Mouse (Mus musculus): ENCODE data around the gene Exosc5. TPM values are rescaled to one million over a fixed set of nuclear protein-coding genes. Genes with fewer than 3 reads are reported as not detected.

Exosc5 gene
- total and polyA plus RNA-seq, 3 experiments, result 51.4 to 367 (median 71.6) TPM

DNA sequence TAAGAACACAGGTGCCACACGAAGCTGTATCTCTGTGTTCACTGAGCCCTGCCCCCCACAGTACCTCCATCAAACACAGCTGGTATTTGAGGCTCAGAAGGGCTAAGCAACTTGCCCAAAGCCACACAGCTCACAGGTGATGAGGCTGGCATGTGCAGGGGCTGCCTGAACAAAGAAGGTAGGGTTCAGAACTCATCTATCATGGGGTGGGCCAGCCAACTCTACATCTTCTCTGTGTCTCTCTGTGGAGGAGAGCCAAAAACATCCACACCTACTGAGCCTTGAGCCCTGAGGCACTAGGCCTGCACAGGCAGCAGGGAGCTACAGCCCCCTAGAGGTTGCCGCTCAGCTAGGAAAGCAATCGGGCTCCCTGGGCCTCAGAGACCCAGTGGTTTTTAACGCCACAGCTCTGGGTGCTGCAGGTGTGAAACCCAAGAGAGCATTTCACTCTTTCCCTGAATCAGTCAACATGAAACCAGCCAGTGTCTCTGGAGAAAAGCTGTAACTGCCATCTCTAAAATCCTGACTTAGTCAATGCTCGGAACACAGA is 11.3 kb upstream of the Exosc5 start:
- TF ChIP-seq GATA2 (IDR thresholded peaks at IDR 0.05; ENCODE audit: borderline replicate concordance, low read depth, low read length) (no peak), POLR2AphosphoS5 (IDR thresholded peaks at IDR 0.05; ENCODE audit: insufficient replicate concordance, low read depth, low read length) (no peak), TAL1 (conservative IDR thresholded peaks at IDR 0.05; ENCODE audit: low read depth, low read length) (no peak), GATA1 (IDR thresholded peaks at IDR 0.05; ENCODE audit: borderline replicate concordance, low read length) (no peak), CTCF (IDR thresholded peaks at IDR 0.05; ENCODE audit: low read depth, low read length) (no peak)
- Histone ChIP-seq H3K36me3 (replicated peaks) (peaks cover 34% of the 10 kb centered on the region), H3K4me1 (ENCODE audit: insufficient read depth, low read depth, low read length) (peaks cover 20% of the 10 kb centered on the region), H3K27me3 (ENCODE audit: insufficient read depth, low read length) (no peaks in the 10 kb centered on the region), H3K9me3 (replicated peaks) (peaks cover 5% of the 10 kb centered on the region), H3K4me3 (ENCODE audit: low read depth, low read length) (no peak overlapping the region)
- ATAC-seq (ENCODE audit: extremely low read depth, insufficient number of reproducible peaks, low FRiP score, poor library complexity, severe bottlenecking) (no peak), DNase-seq (ENCODE audit: low spot score) (no peak)

DNA sequence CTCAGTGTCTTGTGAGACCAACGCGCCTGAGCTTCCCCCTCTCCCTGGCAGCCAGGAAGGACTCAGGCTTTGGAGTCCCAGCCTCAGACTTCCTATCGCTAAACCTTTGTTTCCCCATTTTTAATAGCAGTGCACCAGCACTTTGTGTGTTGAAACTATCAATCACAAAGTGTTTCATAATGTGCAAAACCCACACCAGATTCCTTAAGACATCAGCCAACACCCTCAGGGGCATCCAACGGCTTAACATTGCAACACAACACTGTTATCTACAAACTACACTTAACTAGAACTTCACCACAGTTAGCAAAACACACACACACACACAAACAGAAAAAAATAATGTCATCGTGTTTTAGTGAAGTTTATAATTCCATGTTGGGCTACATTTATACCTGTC is 9.1 kb upstream of the Exosc5 start:
- Histone ChIP-seq H3K36me3 (replicated peaks) (peaks cover 37% of the 10 kb centered on the region), H3K4me3 (ENCODE audit: low read depth, low read length) (no peak overlapping the region), H3K9me3 (replicated peaks) (no peaks in the 10 kb centered on the region), H3K27me3 (ENCODE audit: insufficient read depth, low read length) (no peaks in the 10 kb centered on the region), H3K4me1 (ENCODE audit: insufficient read depth, low read depth, low read length) (peaks cover 8% of the 10 kb centered on the region)
- ATAC-seq (ENCODE audit: extremely low read depth, insufficient number of reproducible peaks, low FRiP score, poor library complexity, severe bottlenecking), result no peak
- no peak for TF ChIP-seq GATA2 (IDR thresholded peaks at IDR 0.05; ENCODE audit: borderline replicate concordance, low read depth, low read length)
- no peak for TF ChIP-seq GATA1 (IDR thresholded peaks at IDR 0.05; ENCODE audit: borderline replicate concordance, low read length)
- no peak for TF ChIP-seq CTCF (IDR thresholded peaks at IDR 0.05; ENCODE audit: low read depth, low read length)
- no peak for TF ChIP-seq TAL1 (conservative IDR thresholded peaks at IDR 0.05; ENCODE audit: low read depth, low read length)
- TF ChIP-seq POLR2AphosphoS5 (IDR thresholded peaks at IDR 0.05; ENCODE audit: insufficient replicate concordance, low read depth, low read length), result no peak
- DNase-seq (ENCODE audit: low spot score), result no peak

DNA sequence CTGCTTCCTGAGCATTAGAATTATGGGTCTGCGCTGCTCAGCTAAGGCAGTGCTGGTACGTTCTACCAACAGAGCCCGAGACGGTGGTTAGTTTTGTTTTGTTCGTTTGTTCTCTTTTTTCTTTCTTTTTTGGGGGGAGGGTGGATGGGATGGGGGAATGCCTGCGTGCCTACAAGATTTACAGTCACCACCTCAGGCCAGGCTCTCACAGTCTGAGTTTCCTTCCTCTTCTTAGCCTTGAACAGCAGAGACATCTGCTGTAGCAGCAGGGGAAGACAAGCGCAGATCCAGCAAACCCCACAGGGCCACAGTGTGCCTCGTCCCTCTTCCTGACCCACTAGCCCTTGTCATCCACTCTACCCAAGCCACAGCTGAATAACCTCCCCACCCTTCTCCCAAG is 7.7 kb upstream of the Exosc5 start:
- peaks cover 16% of the 10 kb centered on the region for H3K4me1 ChIP-seq (ENCODE audit: insufficient read depth, low read depth, low read length)
- H3K27me3 ChIP-seq (ENCODE audit: insufficient read depth, low read length), result no peaks in the 10 kb centered on the region
- DNase-seq (ENCODE audit: low spot score), result no peak
- H3K9me3 ChIP-seq (replicated peaks), result no peaks in the 10 kb centered on the region
- no peak for ATAC-seq (ENCODE audit: extremely low read depth, insufficient number of reproducible peaks, low FRiP score, poor library complexity, severe bottlenecking)
- peaks cover 29% of the 10 kb centered on the region for H3K36me3 ChIP-seq (replicated peaks)
- H3K4me3 ChIP-seq (ENCODE audit: low read depth, low read length), result no peak overlapping the region
- TF ChIP-seq CTCF (IDR thresholded peaks at IDR 0.05; ENCODE audit: low read depth, low read length) (no peak), GATA1 (IDR thresholded peaks at IDR 0.05; ENCODE audit: borderline replicate concordance, low read length) (no peak), POLR2AphosphoS5 (IDR thresholded peaks at IDR 0.05; ENCODE audit: insufficient replicate concordance, low read depth, low read length) (no peak), TAL1 (conservative IDR thresholded peaks at IDR 0.05; ENCODE audit: low read depth, low read length) (no peak), GATA2 (IDR thresholded peaks at IDR 0.05; ENCODE audit: borderline replicate concordance, low read depth, low read length) (no peak)

DNA sequence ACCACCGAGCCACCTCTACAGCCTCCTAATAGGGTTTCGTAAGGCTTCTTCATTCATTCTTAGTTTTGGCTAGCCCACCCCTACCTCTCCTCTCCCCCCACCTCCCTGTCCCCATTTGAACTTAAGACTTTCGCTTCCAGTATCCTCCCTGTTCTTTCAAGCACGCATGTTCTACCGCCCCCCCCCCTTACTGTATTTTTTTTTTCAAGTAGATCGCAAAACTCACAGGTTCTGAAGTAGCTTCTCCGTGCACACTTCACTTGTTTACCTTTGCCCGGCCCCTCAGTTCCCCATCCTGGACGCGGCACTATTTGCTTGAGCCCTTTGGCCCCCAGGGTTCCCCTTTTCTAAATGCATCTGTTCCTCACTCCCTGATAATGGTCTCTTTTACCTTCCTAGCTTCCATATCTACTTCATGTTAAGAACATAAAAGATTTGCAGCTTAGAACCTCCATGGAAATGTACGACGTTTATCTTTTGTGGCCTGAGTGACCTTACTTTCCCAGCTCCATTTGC is 6.7 kb upstream of the Exosc5 start:
- H3K4me1 ChIP-seq (ENCODE audit: insufficient read depth, low read depth, low read length), result peaks cover 24% of the 10 kb centered on the region

DNA sequence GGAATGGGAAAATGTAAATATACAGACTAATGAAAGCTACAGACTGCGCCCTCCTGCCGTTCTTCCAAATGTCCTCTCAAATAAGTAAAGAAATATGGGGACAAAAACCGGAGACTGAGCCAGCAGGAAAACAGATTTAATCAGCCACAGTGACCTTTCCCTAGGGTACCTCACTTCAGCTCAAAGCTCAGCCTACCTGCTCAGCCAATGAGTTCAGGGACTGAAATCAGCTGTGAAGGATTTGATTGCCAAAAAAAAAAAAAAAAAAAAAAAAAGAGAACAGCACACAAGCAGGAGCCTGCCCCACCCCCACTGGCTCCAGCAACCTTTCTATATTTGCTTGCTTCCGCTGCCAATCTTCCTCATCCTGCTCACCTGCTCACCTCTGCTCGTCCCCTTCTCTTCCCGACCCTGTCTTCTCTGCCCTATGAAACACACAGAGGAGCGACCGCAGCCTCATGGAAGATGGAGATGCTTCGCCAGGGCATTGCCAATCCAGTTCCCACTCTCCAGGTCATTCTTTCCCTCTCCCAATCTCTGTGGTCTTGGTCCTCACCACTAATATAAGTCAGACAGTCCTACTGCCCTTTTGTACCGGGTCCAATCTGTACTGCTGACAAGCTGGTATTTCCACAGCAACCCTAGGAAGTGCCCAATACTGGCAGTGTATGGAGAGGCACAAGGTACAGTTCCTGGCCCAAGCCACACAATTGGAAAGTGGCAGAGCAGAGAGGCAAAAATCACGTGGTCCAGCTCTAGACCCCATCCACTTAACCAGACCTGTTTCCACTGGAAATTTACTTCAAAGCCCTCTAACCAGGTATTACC is 3.1 kb upstream of the Exosc5 start:
- no peaks in the 10 kb centered on the region for H3K27me3 ChIP-seq (ENCODE audit: insufficient read depth, low read length)
- ATAC-seq (ENCODE audit: extremely low read depth, insufficient number of reproducible peaks, low FRiP score, poor library complexity, severe bottlenecking) (no peak), DNase-seq (ENCODE audit: low spot score) (no peak)
- peaks cover 24% of the 10 kb centered on the region for H3K36me3 ChIP-seq (replicated peaks)
- H3K4me3 ChIP-seq (ENCODE audit: low read depth, low read length), result no peak overlapping the region
- H3K4me1 ChIP-seq (ENCODE audit: insufficient read depth, low read depth, low read length), result peaks cover 38% of the 10 kb centered on the region
- H3K9me3 ChIP-seq (replicated peaks), result no peaks in the 10 kb centered on the region
- TF ChIP-seq TAL1 (conservative IDR thresholded peaks at IDR 0.05; ENCODE audit: low read depth, low read length) (no peak), GATA2 (IDR thresholded peaks at IDR 0.05; ENCODE audit: borderline replicate concordance, low read depth, low read length) (no peak), GATA1 (IDR thresholded peaks at IDR 0.05; ENCODE audit: borderline replicate concordance, low read length) (no peak), POLR2AphosphoS5 (IDR thresholded peaks at IDR 0.05; ENCODE audit: insufficient replicate concordance, low read depth, low read length) (no peak), CTCF (IDR thresholded peaks at IDR 0.05; ENCODE audit: low read depth, low read length) (no peak)

More for the DNA sequence above, 6.7 kb upstream of the Exosc5 start:
- DNase-seq (ENCODE audit: low spot score) (no peak), ATAC-seq (ENCODE audit: extremely low read depth, insufficient number of reproducible peaks, low FRiP score, poor library complexity, severe bottlenecking) (no peak)
- Histone ChIP-seq H3K27me3 (ENCODE audit: insufficient read depth, low read length) (no peaks in the 10 kb centered on the region), H3K36me3 (replicated peaks) (peaks cover 24% of the 10 kb centered on the region), H3K4me3 (ENCODE audit: low read depth, low read length) (no peak overlapping the region), H3K9me3 (replicated peaks) (no peaks in the 10 kb centered on the region)
- TF ChIP-seq POLR2AphosphoS5 (IDR thresholded peaks at IDR 0.05; ENCODE audit: insufficient replicate concordance, low read depth, low read length) (no peak), GATA1 (IDR thresholded peaks at IDR 0.05; ENCODE audit: borderline replicate concordance, low read length) (no peak), GATA2 (IDR thresholded peaks at IDR 0.05; ENCODE audit: borderline replicate concordance, low read depth, low read length) (no peak), CTCF (IDR thresholded peaks at IDR 0.05; ENCODE audit: low read depth, low read length) (no peak), TAL1 (conservative IDR thresholded peaks at IDR 0.05; ENCODE audit: low read depth, low read length) (no peak)

DNA sequence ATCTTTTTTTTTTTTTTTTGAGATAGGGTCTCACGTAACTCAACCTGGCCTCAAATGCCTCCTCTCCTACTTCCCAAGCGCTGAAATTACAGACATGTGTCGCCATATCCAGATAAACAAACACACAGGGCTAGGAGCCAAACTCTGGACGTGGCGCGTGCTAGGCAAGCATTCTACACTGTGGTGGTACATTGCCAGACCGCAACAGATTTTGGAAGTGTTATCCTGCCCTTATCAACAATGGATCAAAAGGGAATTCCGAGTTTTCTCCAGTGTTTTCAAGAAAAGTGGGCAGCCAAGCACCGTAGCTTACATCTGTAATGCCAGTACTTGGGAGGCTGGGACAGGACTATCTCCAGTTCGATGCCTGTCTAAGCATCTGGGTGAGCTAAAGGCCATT is 1.2 kb upstream of the Exosc5 start:
- no peak for ATAC-seq (ENCODE audit: extremely low read depth, insufficient number of reproducible peaks, low FRiP score, poor library complexity, severe bottlenecking)
- no peak for TF ChIP-seq POLR2AphosphoS5 (IDR thresholded peaks at IDR 0.05; ENCODE audit: insufficient replicate concordance, low read depth, low read length)
- no peak for TF ChIP-seq GATA2 (IDR thresholded peaks at IDR 0.05; ENCODE audit: borderline replicate concordance, low read depth, low read length)
- TF ChIP-seq CTCF (IDR thresholded peaks at IDR 0.05; ENCODE audit: low read depth, low read length), result no peak
- no peak for TF ChIP-seq GATA1 (IDR thresholded peaks at IDR 0.05; ENCODE audit: borderline replicate concordance, low read length)
- no peak for TF ChIP-seq TAL1 (conservative IDR thresholded peaks at IDR 0.05; ENCODE audit: low read depth, low read length)
- peaks cover 52% of the 10 kb centered on the region for H3K4me1 ChIP-seq (ENCODE audit: insufficient read depth, low read depth, low read length)
- DNase-seq (ENCODE audit: low spot score), result no peak
- H3K9me3 ChIP-seq (replicated peaks), result no peaks in the 10 kb centered on the region
- peaks cover 39% of the 10 kb centered on the region for H3K36me3 ChIP-seq (replicated peaks)
- H3K4me3 ChIP-seq (ENCODE audit: low read depth, low read length), result peak overlapping the region; percentile 77
- H3K27me3 ChIP-seq (ENCODE audit: insufficient read depth, low read length), result no peaks in the 10 kb centered on the region

Data from G1E (cell line).